Mouse (Mus musculus) C2C12 (cell line): ENCODE measurements at regions not wholly inside any gene's neighbourhood (a gene's known extent, or its start where the extent isn't known, plus 50 kb on each side); places are given as distances from the start of the nearest gene placed in this dataset.

Experiments used
- CTCF ChIP-seq: IDR thresholded peaks from one replicate; pipeline ENCODE4 v1.5.1; 2011; ENCODE audit not compliant: control insufficient read depth, insufficient read depth, insufficient read length
- MAX ChIP-seq: IDR thresholded peaks from one replicate; pipeline ENCODE4 v1.6.1; 2011; ENCODE audit warnings: mild to moderate bottlenecking, control low read depth
- MYOG ChIP-seq: IDR thresholded peaks from one replicate; pipeline ENCODE4 v1.6.1; 2011; ENCODE audit not compliant: control insufficient read depth, insufficient read length; ENCODE audit errors: extremely low read depth

- TF ChIP-seq CTCF: no peak
- no peak for TF ChIP-seq MAX
- TF ChIP-seq MYOG: no peak
These were observed 106.1 kb upstream of the Zfp462 start for GRCm38 (mm10) chr4:54838794-54839193.
